Mouse (Mus musculus): ENCODE results near the gene Rnft2.

Rnft2 gene

GRCm38 (mm10) chr5:118244606-118245443 is at the start of gene Rnft2, which contains the start of gene 2410131K14Rik:
Gene Rnft2, minus strand, starts transcription at chr5:118245116.
Gene 2410131K14Rik, plus strand, starts transcription at chr5:118245227.
- peak; percentile 100 for DNase-seq

GRCm38 (mm10) chr5:118294086-118294864 is 49.4 kb upstream of the Rnft2 start:
- DNase-seq: peak; percentile 93 to 95

DNA sequence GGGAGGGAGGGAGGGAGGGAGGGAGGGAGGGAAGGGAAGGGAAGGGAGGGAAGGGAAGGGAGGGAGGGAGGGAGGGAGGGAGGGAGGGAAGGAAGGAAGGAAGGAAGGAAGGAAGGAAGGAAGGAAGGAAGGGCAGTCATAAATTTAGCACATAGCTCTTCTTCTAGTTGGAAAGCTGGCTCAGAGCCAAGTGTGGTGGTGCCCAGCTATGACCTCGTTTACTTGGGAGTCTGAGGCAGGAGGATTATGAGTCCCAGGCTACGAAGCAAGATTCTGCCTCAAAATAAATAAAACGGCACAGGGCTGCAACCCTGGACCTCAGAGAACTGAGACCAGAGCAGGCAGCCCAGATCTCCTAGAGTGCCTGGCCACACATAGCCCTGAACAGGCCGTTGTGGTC is 47.6 kb upstream of the Rnft2 start:
- no peak for DNase-seq

- no peak for DNase-seq
Measured at GRCm38 (mm10) chr5:118291453-118291852, 46.5 kb upstream of the Rnft2 start.

DNA sequence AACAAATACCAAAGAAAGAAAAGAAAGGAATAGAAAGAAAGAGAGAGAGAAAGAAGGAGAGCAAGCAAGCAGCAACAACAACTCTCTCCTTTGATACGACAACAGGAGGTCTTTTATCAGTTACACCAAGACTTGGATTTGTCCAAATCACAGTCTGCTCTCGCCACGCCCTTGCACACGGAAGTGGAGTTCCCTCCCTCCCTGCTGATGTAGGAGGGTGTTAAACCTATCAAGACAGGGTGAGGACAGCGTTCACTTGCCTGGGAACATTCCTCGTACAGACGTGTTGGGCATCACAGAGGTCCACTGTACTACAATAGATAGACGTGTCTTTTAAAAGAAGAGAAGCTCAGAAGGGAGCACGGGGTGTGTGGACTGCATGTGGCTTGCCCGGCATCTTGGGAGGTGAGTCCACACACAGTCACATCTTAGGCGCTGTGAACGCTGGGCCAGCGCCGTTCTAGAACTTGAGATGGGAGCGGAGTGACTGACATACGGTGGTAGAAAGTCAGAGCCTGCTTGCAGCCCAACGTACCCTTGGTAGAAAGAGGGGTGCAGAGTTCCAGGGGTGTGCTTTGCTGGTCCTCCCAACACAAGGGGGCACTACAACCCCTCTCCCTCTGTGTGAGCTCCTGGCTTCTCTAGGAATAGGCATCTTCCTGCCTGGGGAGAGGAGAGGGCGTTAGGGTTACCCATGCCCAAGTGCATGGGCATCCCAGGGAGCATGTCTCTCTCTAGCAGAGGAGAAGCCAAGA is 33.0 kb upstream of the Rnft2 start:
- DNase-seq: no peak

- DNase-seq: no peak
Measured at GRCm38 (mm10) chr5:118276711-118277110, 31.8 kb upstream of the Rnft2 start.

GRCm38 (mm10) chr5:118276281-118276680 is 31.4 kb upstream of the Rnft2 start:
- no peak for DNase-seq

DNA sequence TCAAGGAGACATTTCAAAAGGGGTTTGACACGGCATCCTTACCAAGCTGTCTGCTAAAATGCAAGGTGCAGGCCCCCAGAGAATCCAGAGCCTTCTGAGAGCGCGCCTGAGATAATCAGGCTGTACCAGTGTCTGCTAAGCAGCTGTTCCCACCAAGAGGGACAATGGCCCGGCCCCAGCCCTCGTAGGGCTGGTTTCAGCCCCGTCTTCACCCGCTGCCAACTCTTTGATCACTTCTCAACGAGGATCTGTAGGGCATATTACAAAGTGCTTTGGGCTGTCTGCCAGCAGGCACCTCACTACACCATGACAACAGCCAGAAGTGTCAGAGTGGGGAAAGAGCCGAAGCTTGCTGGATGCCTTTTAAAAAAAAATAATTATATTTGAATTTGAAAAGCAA is 29.6 kb upstream of the Rnft2 start:
- no peak for DNase-seq

GRCm38 (mm10) chr5:118273446-118273845 is 28.5 kb upstream of the Rnft2 start:
- no peak for DNase-seq

DNA sequence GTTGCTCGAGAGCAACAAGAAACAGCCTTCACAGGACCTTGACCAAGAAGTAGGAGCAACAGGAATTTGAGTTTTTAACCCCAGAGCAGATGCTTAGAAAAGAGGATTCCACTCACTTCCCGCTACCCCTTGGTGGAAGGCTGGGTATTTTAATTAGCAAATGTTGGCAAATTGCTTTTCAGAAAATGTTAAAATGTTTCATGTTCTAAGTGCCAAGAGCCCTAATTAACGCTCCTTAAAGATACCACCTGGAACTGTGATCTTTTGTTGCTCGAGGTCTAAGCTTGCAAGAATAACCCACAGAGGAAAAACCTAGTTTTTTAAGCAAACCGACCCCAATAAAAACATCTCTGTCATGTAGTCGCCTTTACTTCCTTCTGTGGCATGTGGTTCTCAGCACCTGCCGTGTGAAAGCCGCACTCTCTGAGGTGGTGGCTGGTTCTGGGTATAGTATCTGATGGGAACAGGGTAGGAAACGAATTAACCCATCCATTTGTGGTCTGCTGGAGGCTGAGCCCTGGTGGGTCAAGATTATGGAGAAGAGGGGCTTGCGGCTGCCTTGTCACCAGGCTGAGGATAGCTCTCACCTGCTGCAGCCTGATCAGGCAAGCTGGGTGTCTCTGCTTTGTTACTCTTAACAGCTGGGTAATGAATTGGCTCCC is 26.7 kb upstream of the Rnft2 start:
- no peak for DNase-seq

DNA sequence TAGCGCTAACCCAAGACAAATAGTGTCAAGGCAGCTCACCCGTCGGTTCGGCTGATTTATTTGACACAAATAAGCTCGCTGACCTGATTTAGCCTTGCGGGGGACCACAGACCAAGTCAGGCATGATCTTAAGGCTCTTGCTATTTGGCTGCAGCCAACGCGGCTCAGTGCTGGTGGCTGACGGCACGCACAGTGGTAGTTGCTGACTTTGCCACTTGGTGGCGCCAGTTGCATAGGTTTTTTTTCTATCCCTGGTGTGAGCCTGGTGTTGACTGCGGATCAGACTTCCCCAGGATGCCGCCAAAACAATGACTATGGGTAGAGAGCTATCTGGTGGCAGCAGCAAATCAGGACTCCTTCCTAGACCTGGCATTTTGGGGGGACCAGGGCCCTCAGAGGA is 24.1 kb upstream of the Rnft2 start:
- DNase-seq: peak; percentile 83 to 90

GRCm38 (mm10) chr5:118266309-118266708 is 21.4 kb upstream of the Rnft2 start:
- peak in 1 of 2 experiments; percentile 24 for DNase-seq

GRCm38 (mm10) chr5:118265366-118265765 is 20.4 kb upstream of the Rnft2 start:
- no peak for DNase-seq

GRCm38 (mm10) chr5:118264279-118264678 is 19.4 kb upstream of the Rnft2 start:
- no peak for DNase-seq

DNA sequence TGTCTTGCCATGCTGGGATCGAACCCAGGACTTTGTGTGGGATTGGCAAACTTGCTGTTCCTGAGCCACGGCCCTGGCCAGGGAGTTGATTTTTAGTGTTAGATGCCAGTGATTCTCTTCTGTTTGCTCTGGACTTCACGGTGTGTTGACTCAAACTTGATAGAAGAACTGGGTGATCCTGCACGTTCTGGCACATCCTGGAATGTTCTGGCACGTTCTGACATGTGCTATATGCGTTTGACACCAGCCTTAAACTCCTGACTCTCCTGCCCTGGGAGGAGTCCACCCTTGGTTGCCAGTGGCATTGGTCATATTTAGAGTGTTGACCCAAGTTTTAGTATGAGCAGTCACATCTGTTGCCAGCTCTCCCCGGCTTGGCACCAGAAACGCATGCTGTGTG is 17.5 kb upstream of the Rnft2 start:
- DNase-seq: no peak

- DNase-seq: peak; percentile 60 to 84
Measured at GRCm38 (mm10) chr5:118261181-118261580, 16.3 kb upstream of the Rnft2 start.

- DNase-seq: no peak
Measured at GRCm38 (mm10) chr5:118260642-118261041, 15.7 kb upstream of the Rnft2 start.

DNA sequence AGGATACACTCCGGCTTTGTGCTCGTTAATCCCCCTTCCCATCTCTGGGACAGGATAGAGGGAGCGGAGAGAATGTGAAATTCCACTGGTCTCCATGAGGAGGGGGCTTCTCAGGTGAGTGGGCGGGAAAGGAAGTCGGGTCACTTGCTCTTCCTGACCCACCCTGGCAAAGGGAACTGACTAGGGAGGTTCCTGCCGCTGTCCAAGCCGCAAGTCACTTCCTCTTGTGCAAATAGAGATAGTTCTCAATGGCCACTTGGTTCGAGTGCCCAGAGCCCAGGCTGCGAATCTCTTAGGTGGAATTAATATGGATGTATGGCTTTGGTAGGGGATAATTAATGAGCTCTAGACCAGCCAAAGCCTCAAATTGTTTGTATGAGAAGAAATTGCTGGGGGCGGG is 15.1 kb upstream of the Rnft2 start:
- no peak for DNase-seq

- no peak for DNase-seq
Measured at GRCm38 (mm10) chr5:118259636-118260035, 14.7 kb upstream of the Rnft2 start.

DNA sequence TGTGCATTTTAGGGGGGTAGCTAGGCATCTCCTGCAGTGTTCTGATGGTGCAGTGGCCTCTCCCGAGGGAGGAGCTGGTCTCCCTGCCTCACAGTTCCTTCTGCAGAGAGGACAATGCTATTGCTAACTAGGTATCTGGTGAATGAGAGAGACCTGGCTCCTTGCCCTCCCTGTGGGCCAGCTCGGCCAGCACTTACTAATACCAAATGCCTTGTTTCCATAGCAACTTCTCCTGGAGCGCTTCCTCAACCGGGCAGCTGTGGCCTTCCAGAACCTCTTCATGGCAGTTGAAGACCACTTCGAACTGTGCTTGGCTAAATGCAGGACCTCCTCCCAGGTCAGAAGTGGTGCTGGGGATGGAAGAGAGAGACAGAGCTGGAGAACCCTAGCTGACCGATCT is 14.2 kb upstream of the Rnft2 start:
- DNase-seq: no peak

- no peak for DNase-seq
Measured at GRCm38 (mm10) chr5:118256981-118257380, 12.1 kb upstream of the Rnft2 start.

GRCm38 (mm10) chr5:118253551-118253950 is 8.6 kb upstream of the Rnft2 start:
- no peak for DNase-seq

DNA sequence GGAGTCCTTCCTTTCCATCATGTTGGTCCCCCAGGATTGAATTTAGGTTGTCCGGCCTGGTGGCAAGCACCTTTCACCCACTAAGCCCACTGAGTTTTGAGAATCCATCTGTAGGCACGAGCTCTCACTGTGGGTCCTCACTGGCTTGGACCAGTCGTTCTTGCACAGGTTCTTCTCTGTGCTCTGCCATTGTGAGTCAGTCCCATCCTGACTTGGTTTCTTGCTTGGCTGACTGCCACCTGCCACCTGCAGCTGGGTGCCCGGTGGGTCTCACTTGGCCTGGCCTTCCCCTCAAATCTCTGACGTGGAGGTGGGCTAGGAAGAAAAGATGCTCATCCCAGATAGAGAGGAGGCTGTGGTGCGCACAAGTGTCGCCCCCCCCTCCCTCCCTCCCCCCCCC is 6.1 kb upstream of the Rnft2 start:
- DNase-seq: no peak
